Mouse (Mus musculus) spleen, adult 2 months (tissue): Measurements from ENCODE around the gene Pnpla5. TPM values are rescaled to one million over a fixed set of nuclear protein-coding genes. Genes with fewer than 3 reads are reported as not detected.
A peak's percentile ranks its signal among the peaks of the same experiment; 100 is the strongest.

Experiments used
- DNase-seq, 2 experiments: peaks; one replicate each; pipeline versions ENCODE4 v3.0.0 to v3.0.0-alpha.2; 2012 to 2021; ENCODE audit warnings: low spot score in 2 of 2, low read depth in 1 of 2
- H3K27ac ChIP-seq: fragments of 200-500 bp; 2 replicates; pipeline ENCODE4 v1.5.1; 2012; ENCODE audit warnings: low read length, inconsistent platforms; ENCODE audit not compliant: insufficient read depth
- H3K27me3 ChIP-seq: fragments of 200-500 bp; 2 replicates; pipeline ENCODE4 v1.6.1; 2012; ENCODE audit warnings: mild to moderate bottlenecking, moderate library complexity, low read length, inconsistent platforms; ENCODE audit not compliant: control insufficient read depth, insufficient read depth
- H3K36me3 ChIP-seq: fragments of 200-500 bp; 2 replicates; pipeline ENCODE4 v1.6.1; 2012; ENCODE audit warnings: mild to moderate bottlenecking, low read length, inconsistent platforms; ENCODE audit not compliant: control insufficient read depth, insufficient read depth
- H3K4me1 ChIP-seq: fragments of 200-500 bp; 2 replicates; pipeline ENCODE4 v1.6.1; 2011; ENCODE audit warnings: inconsistent platforms; ENCODE audit not compliant: control insufficient read depth, insufficient read depth, insufficient read length
- H3K4me3 ChIP-seq: fragments of 200-500 bp; 2 replicates; pipeline ENCODE4 v1.5.1; 2011; ENCODE audit warnings: mild to moderate bottlenecking, inconsistent platforms; ENCODE audit not compliant: insufficient read depth, insufficient read length; ENCODE audit errors: extremely low read depth
- CTCF ChIP-seq: fragments of 200-500 bp; IDR thresholded peaks from 2 replicates; pipeline ENCODE4 v1.5.1; 2011; ENCODE audit warnings: mild to moderate bottlenecking, inconsistent platforms; ENCODE audit not compliant: insufficient read depth, insufficient read length, insufficient replicate concordance; ENCODE audit errors: extremely low read depth
- POLR2A ChIP-seq: fragments of 200-500 bp; IDR thresholded peaks from 2 replicates; pipeline ENCODE4 v1.6.1; 2011; ENCODE audit warnings: low read depth, low read length, inconsistent platforms
- WGBS: fragments of 180-500 bp; shearing (Covaris S2); methylation state at CpG from one replicate; pipeline ENCODE4 v1.1.7; 2018; 5-methylcytosine and 5-hydroxymethylcytosine counted together
- polyA plus RNA-seq: library from polyadenylated mRNA; depleted of rRNA; stranded (reverse); fragments of >200 nt; gene quantifications from 2 replicates; pipeline ENCODE4 v1.2.3, GENCODE M21; 2012; rRNA removed

Gene Pnpla5
- polyA plus RNA-seq, result not detected in 2 replicates

DNA sequence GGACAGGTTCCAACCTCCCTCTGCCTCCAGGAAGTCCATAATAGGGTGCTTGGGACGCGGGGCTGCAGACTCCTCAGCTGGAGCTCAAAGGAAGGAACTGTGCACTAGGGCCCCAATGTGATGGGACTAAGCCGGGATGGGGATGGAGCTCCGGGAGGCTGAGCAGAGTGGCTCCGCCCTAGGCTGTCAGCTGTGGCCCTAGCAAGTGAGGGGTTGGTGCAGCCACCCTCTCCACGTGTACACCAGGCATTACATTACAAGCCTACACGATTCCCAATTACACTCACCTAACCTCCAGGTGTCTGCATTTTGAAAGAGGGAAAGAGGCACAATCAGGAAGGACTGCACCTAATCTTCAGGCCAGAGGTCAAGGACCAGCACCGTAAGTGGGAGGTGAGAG, at the start of gene Pnpla5:
TSS of gene Pnpla5 (minus strand) at position 101 of the 400 bp plus-strand sequence.
- WGBS, result 85% methylated on average over 8 of the region's 8 CpGs
- H3K27ac ChIP-seq, result no peak within 1 kb of the TSS
- H3K4me1 ChIP-seq, result no peaks in the 10 kb centered on the region
- no peak for DNase-seq
- TF ChIP-seq CTCF, result no peak
- TF ChIP-seq POLR2A, result no peak
- H3K27me3 ChIP-seq, result no peaks in the 10 kb centered on the region
- no peaks in the 10 kb centered on the region for H3K36me3 ChIP-seq
- no peak within 1 kb of the TSS for H3K4me3 ChIP-seq

DNA sequence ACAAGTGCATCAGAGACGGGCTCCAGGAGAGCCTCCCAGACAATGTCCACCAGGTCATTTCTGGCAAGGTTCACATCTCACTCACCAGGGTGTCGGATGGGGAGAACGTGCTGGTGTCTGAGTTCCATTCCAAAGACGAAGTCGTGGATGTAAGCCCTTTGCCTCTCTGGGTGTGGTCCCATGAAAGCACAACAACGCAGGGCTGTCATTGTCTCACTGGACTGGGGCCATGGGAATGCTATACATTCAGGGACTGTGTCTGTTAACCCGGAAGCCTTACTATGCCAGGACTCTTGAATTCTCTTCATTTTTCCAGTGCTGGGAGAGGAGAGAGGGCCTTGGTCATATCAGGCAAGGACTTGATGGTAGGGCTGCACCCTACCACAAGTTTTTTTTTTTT, 48.2 kb upstream of the Pnpla5 start:
- TF ChIP-seq CTCF, result no peak
- no peak for TF ChIP-seq POLR2A

DNA sequence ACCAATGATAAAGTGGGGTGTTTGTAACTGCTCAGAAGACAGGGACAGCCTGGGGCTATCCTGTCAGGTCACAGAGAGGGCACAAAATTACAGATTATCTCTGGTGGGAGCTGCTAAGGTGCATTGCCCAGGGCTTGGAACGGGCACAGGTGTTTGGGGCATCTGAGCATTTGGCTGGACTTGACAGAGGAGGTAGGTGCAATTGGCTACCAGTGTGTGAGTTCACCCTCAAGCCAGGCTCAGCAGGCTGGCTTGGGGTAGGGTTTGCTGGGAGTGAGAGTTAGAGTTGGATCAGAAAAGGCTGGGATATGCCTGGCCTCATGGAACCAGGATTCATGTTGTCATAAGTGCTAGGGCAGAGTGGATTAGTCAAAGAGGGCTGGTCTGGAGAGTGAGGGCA, 46.5 kb upstream of the Pnpla5 start:
- Histone ChIP-seq H3K36me3 (no peaks in the 10 kb centered on the region), H3K27me3 (peaks cover 10% of the 10 kb centered on the region), H3K4me3 (no peak overlapping the region), H3K27ac (no peak overlapping the region), H3K4me1 (peaks cover 12% of the 10 kb centered on the region)
- no peak for TF ChIP-seq CTCF
- TF ChIP-seq POLR2A, result no peak
- no peak for DNase-seq
- WGBS, result 82% methylated on average over 1 of the region's 1 CpGs

More for the DNA sequence above, 48.2 kb upstream of the Pnpla5 start:
- Histone ChIP-seq H3K4me1 (peaks cover 12% of the 10 kb centered on the region), H3K36me3 (no peaks in the 10 kb centered on the region), H3K4me3 (no peak overlapping the region), H3K27ac (no peak overlapping the region), H3K27me3 (peaks cover 10% of the 10 kb centered on the region)
- DNase-seq, result no peak
- 91% methylated on average over 7 of the region's 7 CpGs for WGBS

DNA sequence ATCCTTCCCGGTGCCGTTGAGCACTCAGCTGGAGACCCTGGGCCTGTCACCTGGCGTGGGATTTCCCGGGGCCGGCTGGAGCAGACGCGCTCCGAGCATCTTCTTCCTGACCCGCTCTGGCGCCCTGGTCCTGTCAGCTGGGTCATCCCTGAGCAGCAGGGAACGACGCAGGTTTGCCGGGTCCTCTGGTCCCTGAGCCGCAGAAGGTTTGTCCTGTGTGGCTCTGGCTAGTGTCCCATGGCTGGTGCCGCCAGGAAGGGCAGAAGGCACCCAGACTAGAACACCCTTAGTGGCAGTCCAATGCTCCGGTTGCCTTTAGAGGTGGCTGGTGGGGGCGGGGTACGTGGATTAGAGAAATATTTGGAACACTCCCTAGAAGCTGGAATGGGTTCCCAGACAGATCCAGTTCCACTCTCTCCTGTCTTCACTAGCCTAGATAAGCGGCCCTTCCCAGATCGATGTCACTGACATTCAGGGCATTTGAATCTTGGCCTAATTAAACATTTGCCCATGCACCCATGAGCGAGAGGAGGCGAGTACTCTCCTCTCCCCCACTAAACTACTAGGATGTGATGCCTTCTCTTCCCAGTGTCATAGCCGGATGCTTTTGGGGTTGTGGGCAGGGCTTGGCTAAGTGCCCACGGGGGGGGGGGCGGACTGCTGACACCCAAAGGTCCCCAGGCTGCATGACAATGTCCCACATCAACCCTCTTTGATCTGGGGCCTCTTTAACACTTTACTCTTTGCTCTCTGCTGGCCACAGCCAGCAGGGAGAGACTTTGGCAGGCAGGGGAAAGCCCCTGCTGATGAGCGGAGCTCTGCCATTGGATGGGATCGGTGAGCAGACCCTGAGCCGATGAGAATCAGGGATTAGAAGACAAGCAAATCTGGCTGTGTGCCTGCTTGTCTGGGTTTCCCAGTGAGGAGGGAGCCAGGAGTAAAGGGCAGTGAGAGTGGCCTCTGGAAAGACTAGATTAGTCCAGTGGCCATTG, 45.5 kb upstream of the Pnpla5 start:
- no peak overlapping the region for H3K27ac ChIP-seq
- TF ChIP-seq POLR2A (no peak), CTCF (no peak)
- no peaks in the 10 kb centered on the region for H3K36me3 ChIP-seq
- H3K4me1 ChIP-seq, result peaks cover 12% of the 10 kb centered on the region
- 10% methylated on average over 28 of the region's 28 CpGs for WGBS
- no peak for DNase-seq
- peaks cover 10% of the 10 kb centered on the region for H3K27me3 ChIP-seq
- peak overlapping the region; percentile 30; the same call in 1 of the 2 replicates for H3K4me3 ChIP-seq

DNA sequence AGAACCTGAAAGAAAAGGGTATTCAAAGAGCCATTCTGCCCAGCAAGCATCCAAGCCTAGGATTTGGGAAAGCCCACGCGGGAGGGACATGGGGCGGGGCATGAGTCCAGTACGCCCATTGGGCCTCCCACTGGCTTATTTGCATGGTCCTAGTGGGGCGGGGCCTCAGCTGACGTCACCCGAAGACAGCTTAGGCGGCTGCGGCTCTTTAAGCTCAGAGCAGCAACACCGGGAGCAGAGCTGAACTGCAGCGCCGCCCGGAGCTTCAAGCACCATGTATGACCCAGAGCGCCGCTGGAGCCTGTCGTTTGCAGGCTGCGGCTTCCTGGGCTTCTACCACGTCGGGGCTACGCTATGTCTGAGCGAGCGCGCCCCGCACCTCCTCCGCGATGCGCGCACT, 44.6 kb upstream of the Pnpla5 start, which contains the start of gene Pnpla3:
TSS of gene Pnpla3 (plus strand) at position 238 of the 400 bp plus-strand sequence.
- Histone ChIP-seq H3K4me1 (peaks cover 12% of the 10 kb centered on the region), H3K36me3 (no peaks in the 10 kb centered on the region), H3K4me3 (peak within 1 kb of the TSS; percentile 30; the same call in 1 of the 2 replicates), H3K27ac (no peak within 1 kb of the TSS), H3K27me3 (peaks cover 10% of the 10 kb centered on the region)
- WGBS, result 3% methylated on average over 28 of the region's 28 CpGs
- TF ChIP-seq CTCF (no peak), POLR2A (no peak)
- peak in 1 of 2 experiments; percentile 40 for DNase-seq

DNA sequence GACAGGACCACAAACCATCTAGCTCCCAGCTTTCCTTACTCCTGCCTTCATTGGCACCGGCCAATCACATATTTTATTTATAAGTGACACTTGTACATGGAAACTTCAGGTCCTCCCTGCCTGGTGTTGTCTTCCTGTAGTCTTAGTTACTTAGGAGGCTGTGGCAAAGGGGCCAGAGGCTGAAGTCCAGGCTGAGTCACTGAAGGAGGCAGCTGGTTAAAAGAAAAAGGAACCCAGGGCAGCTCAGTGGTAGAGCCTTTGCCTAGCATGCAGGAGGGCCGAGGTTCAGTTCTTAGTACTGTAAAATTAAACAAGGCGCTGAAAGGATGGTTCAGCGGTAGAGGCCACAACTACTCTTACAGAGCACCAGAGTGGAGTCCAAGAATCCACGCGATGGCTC, 43.8 kb upstream of the Pnpla5 start:
- Histone ChIP-seq H3K36me3 (no peaks in the 10 kb centered on the region), H3K4me3 (no peak overlapping the region), H3K27me3 (peaks cover 10% of the 10 kb centered on the region), H3K4me1 (peaks cover 12% of the 10 kb centered on the region), H3K27ac (no peak overlapping the region)
- DNase-seq, result no peak
- 63% methylated on average over 6 of the region's 6 CpGs for WGBS
- TF ChIP-seq POLR2A (no peak), CTCF (no peak)
